Mouse (Mus musculus) kidney, adult 11 months (tissue): ENCODE measurements around the gene Wipf1.

Source experiments
- DNase-seq: peaks from one replicate; pipeline ENCODE4 v3.0.0; 2022

The Wipf1 gene

GRCm38 (mm10) chr2:73427293-73427692 is 102.2 kb downstream of the Wipf1 start:
- peak; percentile 46 for DNase-seq

DNA sequence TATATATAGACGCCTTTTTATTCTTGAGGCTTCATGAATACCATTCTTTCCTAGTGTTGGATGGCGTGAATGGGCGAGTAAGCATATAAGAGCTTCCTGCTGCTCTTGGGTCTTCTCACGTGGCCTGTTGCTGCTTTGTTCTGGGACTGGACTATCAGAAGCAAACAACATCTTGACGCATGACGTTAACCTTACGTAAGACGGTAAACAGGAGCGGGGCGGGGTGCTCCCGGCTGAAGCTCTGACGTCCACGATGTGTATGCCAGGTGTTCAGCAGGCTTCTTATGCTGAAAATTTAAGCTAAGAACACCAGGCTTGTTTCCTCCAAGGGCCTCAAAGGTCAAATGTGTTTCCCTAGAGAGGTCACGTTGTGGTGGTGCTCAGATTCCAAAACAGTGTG is 103.7 kb downstream of the Wipf1 start:
- no peak for DNase-seq

DNA sequence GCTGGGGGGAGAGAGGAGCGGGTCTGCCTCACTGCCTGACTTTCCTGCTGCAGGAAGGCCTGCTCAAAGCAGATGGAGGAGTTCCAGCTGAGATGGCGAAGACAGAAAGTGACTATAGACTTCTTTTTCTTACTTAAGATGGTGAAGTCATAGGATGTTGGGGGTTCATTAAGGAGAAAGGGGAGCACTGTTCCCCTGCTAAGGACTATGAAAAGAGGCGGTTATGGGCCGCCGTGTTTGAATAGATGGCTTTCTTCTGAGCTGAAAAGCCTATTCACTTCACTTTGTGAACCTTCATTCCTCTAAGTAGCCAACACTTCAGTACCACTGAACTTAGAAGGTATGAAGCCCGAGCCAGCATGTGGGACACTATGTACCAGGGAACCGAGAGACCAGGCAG is 109.8 kb downstream of the Wipf1 start:
- no peak for DNase-seq

DNA sequence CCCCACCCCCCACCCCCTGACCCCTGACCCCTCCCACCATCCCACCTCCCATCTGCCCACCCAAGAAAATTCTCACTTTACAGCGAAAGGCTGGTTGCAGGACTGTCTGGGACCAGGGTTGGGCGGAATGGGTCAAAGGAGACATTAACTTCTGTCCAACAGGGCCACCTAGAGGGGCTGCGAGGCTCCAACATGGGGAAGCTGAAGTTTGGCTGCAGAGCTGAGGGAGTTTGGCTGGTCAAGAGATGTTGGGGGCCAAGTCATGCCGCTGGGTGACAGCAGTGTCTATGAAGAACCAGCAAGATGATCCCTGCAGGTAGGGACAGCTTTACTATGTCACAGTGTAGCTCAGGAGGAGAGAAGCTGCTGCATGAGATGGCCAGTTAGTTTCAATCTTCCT is 110.2 kb downstream of the Wipf1 start:
- no peak for DNase-seq

DNA sequence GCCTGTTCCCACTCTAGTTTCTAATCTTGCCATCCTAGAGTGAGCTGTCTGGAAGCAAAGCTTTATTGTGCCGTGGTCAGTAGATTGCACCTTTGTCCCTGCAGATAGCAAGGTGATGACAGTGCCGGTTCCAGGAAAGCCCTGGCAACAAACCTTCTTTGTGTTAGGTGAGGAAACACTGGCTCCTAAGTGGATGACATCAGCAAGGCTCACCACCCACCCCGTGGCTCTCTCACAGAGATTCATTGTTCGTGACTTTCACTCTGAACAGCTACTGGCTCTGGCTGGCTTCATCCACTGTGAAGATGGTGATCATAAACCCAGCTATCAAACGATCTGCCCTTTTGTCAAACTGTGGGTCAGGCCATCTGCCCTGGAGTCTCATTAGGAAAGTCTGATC is 113.6 kb downstream of the Wipf1 start:
- DNase-seq: no peak

GRCm38 (mm10) chr2:73410076-73410475 is 119.5 kb downstream of the Wipf1 start:
- DNase-seq: no peak

GRCm38 (mm10) chr2:73407662-73408061 is 121.9 kb downstream of the Wipf1 start:
- DNase-seq: no peak

GRCm38 (mm10) chr2:73406336-73406915 is 123.1 kb downstream of the Wipf1 start:
- DNase-seq: no peak

GRCm38 (mm10) chr2:73404980-73405379 is 124.6 kb downstream of the Wipf1 start:
- DNase-seq: no peak

- DNase-seq: no peak
Observed at GRCm38 (mm10) chr2:73404442-73404841, 125.1 kb downstream of the Wipf1 start.

GRCm38 (mm10) chr2:73403385-73404013 is 126.0 kb downstream of the Wipf1 start:
- no peak for DNase-seq

DNA sequence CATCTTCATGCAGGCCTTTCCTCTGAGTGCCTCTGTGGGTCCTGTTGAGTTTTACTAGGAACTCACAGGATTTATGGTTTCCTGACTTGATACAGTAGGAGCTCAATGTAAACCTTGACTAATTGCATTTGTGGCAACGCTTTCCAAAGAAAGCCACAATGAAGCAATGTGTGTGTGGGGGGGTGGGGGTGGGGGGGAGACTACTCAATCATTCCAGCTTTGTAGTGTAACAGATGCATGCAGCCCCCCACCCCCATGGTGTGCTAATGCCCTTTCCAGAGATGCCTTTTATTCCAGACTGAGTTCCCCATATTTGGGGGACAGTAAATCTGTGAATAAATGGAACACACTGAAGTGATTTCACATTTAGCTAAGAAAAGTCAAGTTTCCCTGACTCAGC is 127.8 kb downstream of the Wipf1 start:
- DNase-seq: no peak

- DNase-seq: no peak
Observed at GRCm38 (mm10) chr2:73397476-73397875, 132.1 kb downstream of the Wipf1 start.

GRCm38 (mm10) chr2:73396828-73397325 is 132.7 kb downstream of the Wipf1 start:
- no peak for DNase-seq

DNA sequence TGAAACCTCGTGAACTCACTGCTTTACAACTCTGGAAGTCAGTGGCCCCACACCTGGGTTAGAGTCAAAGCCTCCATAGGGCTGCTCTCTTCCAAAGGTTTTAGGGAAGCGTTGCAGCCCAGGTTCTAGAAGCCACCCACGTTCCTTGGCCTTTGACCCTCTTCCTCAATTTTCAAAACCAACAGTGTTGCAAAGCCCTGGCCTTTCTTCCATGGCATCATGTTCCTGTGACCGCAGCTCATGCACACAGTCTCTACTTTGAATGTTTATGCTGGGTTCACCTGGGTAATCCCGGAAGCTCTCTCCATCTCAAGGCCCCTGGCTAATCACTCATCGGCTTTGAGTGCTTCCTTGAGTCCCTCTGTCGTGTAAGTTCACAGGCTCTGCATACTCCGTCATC is 134.0 kb downstream of the Wipf1 start:
- no peak for DNase-seq

DNA sequence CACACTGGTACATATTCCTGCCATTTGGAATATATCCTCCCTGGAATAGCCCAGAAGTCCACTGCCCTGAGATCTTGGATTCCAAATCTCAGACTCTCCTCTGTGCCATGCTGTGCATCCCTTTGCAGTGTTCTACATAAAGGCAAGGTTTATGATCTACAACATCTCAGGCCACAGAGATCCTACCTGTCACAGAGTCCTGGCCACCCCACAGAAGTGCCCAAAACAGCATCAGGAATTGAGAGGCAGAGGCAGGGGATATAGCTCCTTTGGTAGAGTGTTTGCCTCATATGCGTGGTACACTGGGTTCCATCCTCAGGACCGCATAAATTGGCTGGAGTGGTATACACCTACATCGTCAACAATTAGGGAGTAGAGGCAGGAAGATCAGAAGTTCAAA is 135.1 kb downstream of the Wipf1 start:
- DNase-seq: no peak

DNA sequence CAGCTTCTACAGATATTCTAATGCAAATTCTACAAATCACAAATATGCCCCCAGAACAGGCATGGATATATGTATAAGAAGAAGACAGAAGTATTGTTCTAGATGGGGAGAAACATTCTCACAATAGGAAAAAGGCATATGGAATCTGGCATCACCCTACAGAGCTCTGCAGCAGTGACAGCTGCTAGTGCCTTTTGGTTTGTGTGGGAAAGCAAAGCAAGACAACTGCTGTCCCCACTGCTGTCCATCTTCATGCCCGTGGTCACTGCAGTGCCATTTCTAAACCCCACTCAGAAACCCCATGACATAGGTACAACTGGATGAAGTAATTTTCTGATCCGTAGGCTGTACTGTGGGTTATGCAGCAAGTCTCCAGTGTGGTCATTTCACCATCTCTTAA is 136.8 kb downstream of the Wipf1 start:
- no peak for DNase-seq

GRCm38 (mm10) chr2:73389951-73390350 is 139.6 kb downstream of the Wipf1 start:
- DNase-seq: no peak

DNA sequence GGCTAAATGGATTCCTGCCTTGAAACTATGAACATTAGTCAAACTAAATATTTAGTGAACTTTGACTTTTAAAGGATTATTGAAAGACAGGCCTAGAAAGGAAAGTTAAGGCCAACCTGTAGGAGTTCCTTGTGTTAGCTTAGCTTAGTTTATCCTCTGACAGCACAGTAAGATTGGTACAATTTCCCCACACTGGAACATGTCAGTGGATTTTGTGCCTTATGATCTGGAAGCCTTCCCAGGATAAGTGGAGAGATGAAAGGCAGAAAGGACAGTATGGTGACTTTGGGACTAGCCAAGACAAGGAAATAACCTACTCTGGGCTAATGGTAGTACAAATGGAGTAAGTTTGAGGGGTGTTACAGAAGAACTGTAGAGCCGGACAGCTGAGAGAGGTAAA is 141.7 kb downstream of the Wipf1 start:
- DNase-seq: no peak

DNA sequence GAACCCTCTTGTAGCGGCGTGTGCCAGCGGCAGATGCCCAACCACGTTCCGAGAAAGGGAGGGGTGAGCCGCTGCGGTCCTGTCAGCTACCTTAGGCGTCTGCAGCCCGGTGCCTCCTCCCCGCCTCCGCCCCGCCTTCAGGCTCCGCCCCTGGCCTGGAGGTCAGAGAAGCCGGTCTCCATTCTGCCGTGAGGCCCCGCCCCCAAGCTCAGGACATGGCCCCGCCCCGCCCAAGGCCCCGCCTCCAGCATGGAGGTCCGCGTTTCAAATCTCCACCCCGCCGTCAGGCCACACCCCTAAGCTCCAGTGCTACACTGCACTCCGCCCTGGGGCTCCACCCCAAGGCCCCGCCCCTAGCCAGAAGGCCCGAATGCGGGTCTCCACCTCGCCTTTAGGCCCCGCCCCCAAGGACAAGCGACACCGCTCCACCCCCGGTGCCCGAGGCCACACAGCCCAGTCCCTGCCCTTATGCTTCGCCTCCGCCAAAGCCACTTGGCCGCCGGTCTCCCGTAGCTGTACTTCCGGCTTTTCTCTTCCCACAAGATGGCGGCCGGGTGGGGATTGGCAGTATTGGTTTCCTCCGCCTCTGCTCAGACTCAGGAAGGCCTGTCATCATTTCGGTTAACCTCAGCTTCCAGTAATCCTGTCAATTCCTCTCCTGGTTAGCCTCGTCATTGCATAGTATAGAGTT is 143.0 kb downstream of the Wipf1 start, which contains the start of gene Gpr155:
Gene Gpr155 (minus strand): TSS at position 217 of the 691 bp plus-strand sequence.
- peak; percentile 100 for DNase-seq

DNA sequence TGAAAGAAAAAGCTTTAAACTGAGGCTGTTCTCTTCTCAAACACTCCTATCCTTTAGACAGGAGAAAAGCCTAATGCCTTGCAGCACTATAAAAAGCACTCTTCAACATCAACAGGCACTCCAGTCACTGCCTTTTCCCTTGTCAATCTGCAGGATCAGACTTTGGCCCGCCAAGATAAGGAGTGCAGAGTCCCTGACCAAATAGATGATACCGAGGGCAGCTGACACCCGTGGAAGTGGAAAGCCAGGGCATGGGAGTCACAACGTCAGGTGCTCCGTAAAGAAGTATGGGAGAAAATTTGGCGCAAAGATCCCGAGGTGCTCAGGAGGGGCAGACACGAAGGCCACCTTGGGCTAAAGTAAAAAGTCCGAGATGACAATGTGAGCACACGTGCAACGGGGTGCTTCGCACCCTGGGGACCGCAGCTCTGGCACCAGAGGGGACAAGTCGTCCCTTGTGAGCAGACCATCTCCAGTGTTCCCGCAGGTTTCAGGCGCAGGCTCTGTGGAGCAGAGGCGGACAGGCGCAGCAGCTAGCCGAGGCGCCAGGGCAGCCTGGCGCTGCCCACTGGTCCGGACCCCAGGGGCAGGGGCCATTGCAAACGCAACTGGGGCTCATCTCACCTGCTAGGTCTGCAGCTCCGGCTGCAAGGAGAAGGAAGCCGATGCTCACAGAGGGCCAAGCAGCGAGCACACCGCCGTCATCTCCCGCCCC is 143.7 kb downstream of the Wipf1 start:
- DNase-seq: no peak

DNA sequence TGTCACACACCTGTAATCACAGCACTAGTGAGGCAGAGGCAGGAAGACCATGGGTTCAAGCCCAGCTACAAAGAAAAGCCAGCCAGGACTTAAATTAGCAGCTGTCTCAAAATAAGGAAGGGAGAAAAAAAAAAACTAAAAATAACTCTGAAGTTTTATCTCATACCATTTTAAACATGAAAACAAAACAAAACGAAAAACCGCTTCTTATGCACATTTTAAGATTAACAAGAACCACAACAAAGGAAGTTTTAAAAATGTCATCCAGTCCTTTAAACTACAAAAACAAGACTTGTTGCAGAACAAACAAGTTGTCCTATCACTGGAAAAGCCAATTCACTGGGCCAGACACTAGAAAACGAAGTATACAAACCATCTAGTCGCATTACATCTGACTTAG is 144.4 kb downstream of the Wipf1 start:
- no peak for DNase-seq

- DNase-seq: no peak
Observed at GRCm38 (mm10) chr2:73380298-73380975, 149.1 kb downstream of the Wipf1 start.
